Mouse (Mus musculus): ENCODE measurements around the gene Rnf149. TPM values are rescaled to one million over a fixed set of nuclear protein-coding genes. Genes with fewer than 3 reads are reported as not detected.
A peak's percentile ranks its signal among the peaks of the same experiment; 100 is the strongest.

Gene Rnf149
- polyA plus RNA-seq, 1 experiment from 2014 or later: 31.1 TPM

- H3K9me3 ChIP-seq: no peaks in the 10 kb centered on the region
- H3K36me3 ChIP-seq: no peaks in the 10 kb centered on the region
- 77% methylated on average over 7 of the region's 7 CpGs for WGBS
- no peaks in the 10 kb centered on the region for H3K4me1 ChIP-seq (replicated peaks)
- H3K4me3 ChIP-seq: no peak overlapping the region
- no peak for ATAC-seq (ENCODE audit: low read depth)
- no peak overlapping the region for H3K27ac ChIP-seq (replicated peaks)
- H3K4me2 ChIP-seq: no peak overlapping the region
- H3K27me3 ChIP-seq: no peaks in the 10 kb centered on the region
- no peak overlapping the region for H3K9ac ChIP-seq
Measured at GRCm38 (mm10) chr1:39525763-39526162, 51.4 kb downstream of the Rnf149 start.

DNA sequence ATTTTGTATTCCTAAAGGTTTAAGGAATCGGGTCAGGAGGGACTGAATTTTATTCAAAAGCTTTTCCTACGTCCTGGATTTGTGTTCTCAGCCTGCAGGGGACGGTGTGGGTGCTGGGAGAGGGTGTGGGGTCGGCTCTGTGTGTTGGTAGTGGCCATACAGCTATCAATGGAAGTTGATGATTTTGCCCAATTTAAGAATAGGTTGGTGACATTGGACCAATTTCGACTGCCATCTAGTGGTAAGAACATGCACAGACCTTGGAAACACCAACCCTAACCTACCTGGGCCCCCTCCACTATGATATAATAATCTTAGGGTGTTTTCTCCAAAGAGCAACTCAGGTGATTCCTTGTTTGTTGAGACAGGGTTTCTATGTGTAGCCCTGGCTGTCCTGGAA lies 54.7 kb downstream of the Rnf149 start:
- no peaks in the 10 kb centered on the region for H3K4me1 ChIP-seq (replicated peaks)
- H3K27me3 ChIP-seq: no peaks in the 10 kb centered on the region
- H3K9ac ChIP-seq: no peak overlapping the region
- no peak overlapping the region for H3K4me2 ChIP-seq
- ATAC-seq (ENCODE audit: low read depth): no peak
- no peaks in the 10 kb centered on the region for H3K9me3 ChIP-seq
- WGBS: 27% methylated on average over 5 of the region's 5 CpGs
- no peak overlapping the region for H3K27ac ChIP-seq (replicated peaks)
- H3K36me3 ChIP-seq: no peaks in the 10 kb centered on the region
- no peak overlapping the region for H3K4me3 ChIP-seq

DNA sequence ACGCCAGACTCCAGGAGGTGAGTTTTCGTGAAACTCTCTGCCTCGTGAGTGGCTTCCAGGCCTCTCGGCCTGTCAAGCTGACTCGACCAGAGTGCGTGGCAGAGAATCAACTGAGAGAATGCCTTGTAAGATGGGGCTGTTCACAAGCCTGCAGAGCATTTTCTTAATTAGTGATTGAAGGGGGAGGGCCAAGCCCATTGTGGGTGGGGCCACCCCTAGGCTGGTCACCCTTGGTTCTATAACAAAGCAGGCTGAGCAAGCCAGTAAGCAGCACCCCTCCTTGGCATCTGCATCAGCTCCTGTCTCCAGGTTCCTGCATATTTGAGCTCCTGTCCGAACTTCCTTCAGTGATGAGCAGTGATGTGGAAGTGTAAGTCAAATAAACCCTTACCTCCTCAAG lies 55.9 kb downstream of the Rnf149 start:
- Histone ChIP-seq H3K27me3 (no peaks in the 10 kb centered on the region), H3K36me3 (no peaks in the 10 kb centered on the region), H3K9me3 (no peaks in the 10 kb centered on the region), H3K4me3 (no peak overlapping the region), H3K9ac (no peak overlapping the region), H3K4me1 (replicated peaks) (no peaks in the 10 kb centered on the region), H3K4me2 (no peak overlapping the region), H3K27ac (replicated peaks) (no peak overlapping the region)
- ATAC-seq (ENCODE audit: low read depth): no peak
- WGBS: 89% methylated on average over 7 of the region's 7 CpGs

- WGBS: 83% methylated on average over 10 of the region's 10 CpGs
- Histone ChIP-seq H3K9ac (no peak overlapping the region), H3K27ac (replicated peaks) (0 out of 2 replicates have a peak overlapping the region, but pooled peaks have one; percentile 38), H3K4me2 (no peak overlapping the region), H3K4me3 (no peak overlapping the region), H3K36me3 (no peaks in the 10 kb centered on the region), H3K27me3 (no peaks in the 10 kb centered on the region), H3K9me3 (no peaks in the 10 kb centered on the region), H3K4me1 (replicated peaks) (no peaks in the 10 kb centered on the region)
- ATAC-seq (ENCODE audit: low read depth): no peak
Measured at GRCm38 (mm10) chr1:39515303-39515991, 61.8 kb downstream of the Rnf149 start.

DNA sequence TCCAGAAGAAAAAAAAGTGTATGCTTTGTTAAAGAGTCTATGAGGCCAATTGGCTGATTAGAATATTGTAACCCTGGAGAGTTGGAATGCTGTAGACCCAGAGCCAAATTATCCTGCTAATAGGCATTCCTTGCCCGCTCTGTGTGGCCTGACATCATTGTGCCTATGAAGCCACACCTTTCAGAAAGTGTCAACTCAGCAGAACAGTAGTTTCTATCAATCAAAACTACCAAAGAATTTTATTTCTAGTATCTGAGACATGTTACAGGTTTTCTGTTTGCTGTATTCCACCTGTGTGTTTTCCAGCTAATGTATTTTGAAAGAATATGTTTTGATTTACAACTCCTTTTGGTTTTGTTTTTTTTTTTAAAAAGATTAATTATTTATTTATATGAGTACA lies 65.0 kb downstream of the Rnf149 start:
- no peaks in the 10 kb centered on the region for H3K27me3 ChIP-seq
- H3K4me3 ChIP-seq: no peak overlapping the region
- no peak overlapping the region for H3K4me2 ChIP-seq
- no peak overlapping the region for H3K27ac ChIP-seq (replicated peaks)
- 86% methylated on average over 1 of the region's 1 CpGs for whole genome bisulfite sequencing
- no peaks in the 10 kb centered on the region for H3K36me3 ChIP-seq
- no peak overlapping the region for H3K9ac ChIP-seq
- no peaks in the 10 kb centered on the region for H3K9me3 ChIP-seq
- ATAC-seq (ENCODE audit: low read depth): no peak
- H3K4me1 ChIP-seq (replicated peaks): no peaks in the 10 kb centered on the region

DNA sequence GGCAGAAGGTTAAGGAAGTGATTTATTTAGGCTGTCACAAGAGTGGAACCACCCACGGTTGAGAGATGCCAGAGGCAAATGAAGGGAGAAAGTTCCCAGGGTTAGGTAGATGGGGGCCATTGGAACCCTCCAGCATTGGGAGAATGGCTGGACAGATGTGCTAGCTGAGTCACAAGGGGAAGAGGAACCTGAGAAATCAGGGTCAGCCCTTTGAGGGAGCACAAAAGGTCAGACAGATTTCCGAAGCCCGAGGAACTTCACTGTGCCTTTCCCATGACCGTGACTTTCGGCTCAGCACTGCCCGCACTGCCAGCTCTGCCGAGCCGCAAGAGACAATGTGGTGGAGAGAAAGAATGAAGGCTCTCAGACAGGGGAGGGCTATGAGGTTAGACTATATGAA lies 65.4 kb downstream of the Rnf149 start:
- Histone ChIP-seq H3K27me3 (no peaks in the 10 kb centered on the region), H3K9ac (no peak overlapping the region), H3K27ac (replicated peaks) (no peak overlapping the region), H3K4me1 (replicated peaks) (no peaks in the 10 kb centered on the region), H3K4me2 (no peak overlapping the region), H3K4me3 (no peak overlapping the region), H3K9me3 (no peaks in the 10 kb centered on the region), H3K36me3 (no peaks in the 10 kb centered on the region)
- no peak for ATAC-seq (ENCODE audit: low read depth)
- 70% methylated on average over 8 of the region's 8 CpGs for WGBS

- no peaks in the 10 kb centered on the region for H3K9me3 ChIP-seq
- no peak for ATAC-seq (ENCODE audit: low read depth)
- H3K4me3 ChIP-seq: no peak overlapping the region
- H3K27ac ChIP-seq (replicated peaks): no peak overlapping the region
- no peak overlapping the region for H3K9ac ChIP-seq
- H3K4me1 ChIP-seq (replicated peaks): no peaks in the 10 kb centered on the region
- no peak overlapping the region for H3K4me2 ChIP-seq
- H3K27me3 ChIP-seq: no peaks in the 10 kb centered on the region
- WGBS: 82% methylated on average over 9 of the region's 9 CpGs
- no peaks in the 10 kb centered on the region for H3K36me3 ChIP-seq
Measured at GRCm38 (mm10) chr1:39505600-39505999, 71.6 kb downstream of the Rnf149 start.

DNA sequence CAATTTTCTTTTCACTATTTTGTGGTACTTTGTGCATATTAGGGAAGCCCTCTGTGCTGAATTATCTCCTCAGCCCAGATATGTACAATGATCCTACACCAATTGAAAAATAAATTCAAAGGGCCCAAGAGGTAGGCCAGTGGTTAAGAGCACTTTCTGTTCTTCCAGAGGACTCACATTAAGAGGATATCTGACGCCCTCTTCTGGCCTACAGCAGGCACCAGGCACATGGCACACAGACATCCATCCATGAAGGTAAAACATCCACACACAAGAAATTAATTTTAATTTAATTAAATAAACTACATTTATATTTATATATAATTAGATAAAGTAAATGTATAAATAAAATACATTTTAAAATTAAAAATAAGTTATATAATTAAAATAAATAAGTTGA lies 72.9 kb downstream of the Rnf149 start:
- Histone ChIP-seq H3K36me3 (no peaks in the 10 kb centered on the region), H3K27me3 (no peaks in the 10 kb centered on the region), H3K27ac (replicated peaks) (no peak overlapping the region), H3K4me1 (replicated peaks) (no peaks in the 10 kb centered on the region), H3K9me3 (no peaks in the 10 kb centered on the region), H3K4me2 (no peak overlapping the region), H3K9ac (no peak overlapping the region), H3K4me3 (no peak overlapping the region)
- no peak for ATAC-seq (ENCODE audit: low read depth)
- WGBS: 13% methylated on average over 1 of the region's 1 CpGs

DNA sequence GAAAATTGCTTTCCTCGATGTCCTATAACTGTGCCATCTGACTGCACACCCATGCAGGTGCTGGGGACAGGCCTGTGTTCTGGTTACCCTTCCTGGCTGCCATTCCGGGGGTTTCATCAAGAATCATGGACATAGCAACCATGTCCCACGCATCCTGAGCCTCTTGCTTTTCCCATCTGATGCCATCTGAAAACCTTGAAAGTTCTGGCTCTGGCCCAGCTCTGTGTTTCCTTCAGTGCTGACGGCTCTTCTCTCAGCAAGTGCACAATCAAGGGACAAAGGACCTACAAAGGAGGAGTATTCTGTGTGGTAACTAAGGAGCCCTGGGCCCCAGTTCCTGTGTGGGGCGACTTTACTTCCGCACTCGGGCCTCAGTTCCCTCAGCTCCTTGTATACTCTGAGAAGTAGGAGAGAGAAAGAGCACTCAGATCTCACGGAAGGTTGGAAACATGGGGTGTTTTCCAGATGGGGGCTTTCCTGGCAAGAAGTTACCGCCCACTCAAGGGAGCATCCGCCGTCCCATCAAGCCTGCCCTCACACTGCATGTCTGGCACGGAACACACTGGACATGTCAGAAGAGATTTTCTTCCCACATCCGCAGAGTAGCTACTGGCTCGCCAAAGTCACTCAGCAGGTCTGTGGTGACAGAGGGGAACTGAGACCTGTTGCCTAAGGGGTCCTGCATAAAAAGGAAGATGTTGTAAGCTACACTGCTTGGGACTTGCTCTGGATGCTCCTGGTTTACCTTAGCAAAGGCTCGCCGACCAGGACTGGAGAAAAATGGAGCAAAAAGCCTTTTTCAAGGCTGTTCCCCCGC lies 74.2 kb downstream of the Rnf149 start:
- Histone ChIP-seq H3K27me3 (no peaks in the 10 kb centered on the region), H3K4me2 (no peak overlapping the region), H3K4me3 (no peak overlapping the region), H3K4me1 (replicated peaks) (no peaks in the 10 kb centered on the region), H3K9me3 (no peaks in the 10 kb centered on the region), H3K9ac (no peak overlapping the region), H3K36me3 (no peaks in the 10 kb centered on the region), H3K27ac (replicated peaks) (no peak overlapping the region)
- no peak for ATAC-seq (ENCODE audit: low read depth)
- whole genome bisulfite sequencing: 78% methylated on average over 17 of the region's 17 CpGs

Other genes with a start within 250 kb of the Rnf149 start
- 321 and 382 TPM in 2 replicates for gene Rpl31, start 209.6 kb downstream of the Rnf149 start, polyA plus RNA-seq (2015; fragmentation: Nextera tagmentation; extraction: Ambion mirVana)
- 10.3 and 10.6 TPM in 2 replicates for gene Tbc1d8, start 98.7 kb downstream of the Rnf149 start, polyA plus RNA-seq (2015; fragmentation: Nextera tagmentation; extraction: Ambion mirVana)
- 17.4 and 25.5 TPM in 2 replicates for gene Cnot11, start 42.4 kb downstream of the Rnf149 start, polyA plus RNA-seq (2015; fragmentation: Nextera tagmentation; extraction: Ambion mirVana)
- gene Creg2, start 74.1 kb upstream of the Rnf149 start, polyA plus RNA-seq (2015; fragmentation: Nextera tagmentation; extraction: Ambion mirVana): 4.9 and 5.6 TPM in 2 replicates
- gene Rfx8, start 143.6 kb upstream of the Rnf149 start, polyA plus RNA-seq (2015; fragmentation: Nextera tagmentation; extraction: Ambion mirVana): 0.48 and 0.71 TPM in 2 replicates
- gene Gm3646, start 227.9 kb upstream of the Rnf149 start, polyA plus RNA-seq (2015; fragmentation: Nextera tagmentation; extraction: Ambion mirVana): not detected in 2 replicates

Data from neural tube, embryonic 13.5 days (tissue).